Mouse (Mus musculus): ENCODE data around the gene Gm17428.

DNA sequence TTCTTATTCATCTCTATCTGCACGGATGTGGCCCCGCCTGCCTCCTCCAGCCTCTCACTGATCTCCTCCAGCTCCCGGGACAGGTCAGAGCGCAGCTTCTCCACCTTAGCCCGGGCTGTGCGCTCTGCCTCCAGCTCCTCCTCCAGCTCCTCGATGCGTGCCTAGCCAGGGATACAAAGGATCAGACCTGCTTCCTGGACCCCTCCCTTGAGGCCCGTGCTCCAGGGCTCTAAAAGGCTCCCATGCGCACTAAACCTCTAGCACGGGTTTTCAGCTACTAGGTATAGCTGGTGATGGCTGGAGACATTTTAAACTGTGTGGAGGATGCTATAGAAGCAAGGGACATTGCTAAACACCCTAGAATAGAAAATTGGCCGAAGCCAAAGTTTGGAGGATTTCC is 26.2 kb upstream of the Gm17428 start:
- TF ChIP-seq CTCF (IDR thresholded peaks at IDR 0.05; ENCODE audit: low read depth, low read length) (no peak), POLR2A (IDR thresholded peaks at IDR 0.05; ENCODE audit: borderline replicate concordance, low read depth, low read length) (no peak)

Measured in bone marrow macrophage, adult 2 months (primary cell).